Mouse (Mus musculus) spleen, adult 2 months (tissue): ENCODE measurements around the gene Olig1.

Experiments used
- CTCF ChIP-seq: fragments of 200-500 bp; IDR thresholded peaks from 2 replicates; pipeline ENCODE4 v1.5.1; 2011; ENCODE audit warnings: mild to moderate bottlenecking, inconsistent platforms; ENCODE audit not compliant: insufficient read depth, insufficient read length, insufficient replicate concordance; ENCODE audit errors: extremely low read depth
- POLR2A ChIP-seq: fragments of 200-500 bp; IDR thresholded peaks from 2 replicates; pipeline ENCODE4 v1.6.1; 2011; ENCODE audit warnings: low read depth, low read length, inconsistent platforms

DNA sequence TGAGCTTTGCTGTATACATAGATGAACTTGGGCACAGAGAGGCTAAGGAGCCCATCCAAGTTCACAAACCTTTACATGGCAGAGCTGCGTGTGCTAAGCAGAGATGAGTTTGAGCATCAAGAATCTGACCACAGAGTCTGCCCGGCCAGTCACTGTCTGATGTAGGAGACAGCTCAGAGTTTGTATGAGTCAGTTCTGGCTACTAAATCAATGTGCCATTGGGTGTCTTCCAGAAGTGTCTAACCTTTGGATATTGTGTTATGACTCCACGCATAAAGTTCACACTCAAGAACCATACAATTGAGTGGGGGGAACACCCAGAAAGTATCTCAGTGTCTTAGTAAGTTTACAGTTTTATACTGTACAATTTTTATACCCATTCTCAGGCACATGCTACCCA, 8.7 kb upstream of the Olig1 start:
- no peak for TF ChIP-seq CTCF
- TF ChIP-seq POLR2A = no peak
